Mouse (Mus musculus): ENCODE data around the gene Suds3. TPM values are rescaled to one million over a fixed set of nuclear protein-coding genes. Genes with fewer than 3 reads are reported as not detected.

The Suds3 gene
- polyA plus RNA-seq, 1 experiment from 2014 or later: 106 TPM

- 91% methylated on average over 16 of the region's 16 CpGs for WGBS
- no peak overlapping the region for H3K4me3 ChIP-seq (replicated peaks)
- peaks cover 76% of the 10 kb centered on the region for H3K36me3 ChIP-seq
- H3K9ac ChIP-seq (replicated peaks): no peak overlapping the region
- no peak overlapping the region for H3K4me2 ChIP-seq
- no peak overlapping the region for H3K27ac ChIP-seq
- H3K4me1 ChIP-seq (replicated peaks): peaks cover 7% of the 10 kb centered on the region
- 0 out of 2 replicates have a peak, but pooled peaks cover 2% of the 10 kb centered on the region for H3K9me3 ChIP-seq
- H3K27me3 ChIP-seq: no peaks in the 10 kb centered on the region
- no peak for ATAC-seq (ENCODE audit: insufficient number of reproducible peaks, insufficient read depth, low FRiP score, low TSS enrichment, low read depth)
Measured at GRCm38 (mm10) chr5:117111064-117111773, 4.7 kb downstream of the Suds3 start.

GRCm38 (mm10) chr5:117109522-117109921 is 6.4 kb downstream of the Suds3 start:
- H3K36me3 ChIP-seq: peaks cover 93% of the 10 kb centered on the region
- WGBS: 93% methylated on average over 8 of the region's 8 CpGs

GRCm38 (mm10) chr5:117108731-117109130 is 7.2 kb downstream of the Suds3 start:
- WGBS: 95% methylated on average over 13 of the region's 13 CpGs
- no peak for ATAC-seq (ENCODE audit: insufficient number of reproducible peaks, insufficient read depth, low FRiP score, low TSS enrichment, low read depth)

More at GRCm38 (mm10) chr5:117109522-117109921, 6.4 kb downstream of the Suds3 start:
- Histone ChIP-seq H3K9me3 (0 out of 2 replicates have a peak, but pooled peaks cover 2% of the 10 kb centered on the region), H3K27me3 (no peaks in the 10 kb centered on the region), H3K4me1 (replicated peaks) (peaks cover 7% of the 10 kb centered on the region), H3K27ac (no peak overlapping the region), H3K4me2 (no peak overlapping the region), H3K9ac (replicated peaks) (no peak overlapping the region), H3K4me3 (replicated peaks) (no peak overlapping the region)
- ATAC-seq (ENCODE audit: insufficient number of reproducible peaks, insufficient read depth, low FRiP score, low TSS enrichment, low read depth): no peak

GRCm38 (mm10) chr5:117108292-117108691 is 7.6 kb downstream of the Suds3 start:
- Histone ChIP-seq H3K27me3 (no peaks in the 10 kb centered on the region), H3K4me1 (replicated peaks) (no peaks in the 10 kb centered on the region), H3K4me3 (replicated peaks) (no peak overlapping the region), H3K4me2 (no peak overlapping the region), H3K9me3 (no peaks in the 10 kb centered on the region), H3K27ac (no peak overlapping the region), H3K9ac (replicated peaks) (no peak overlapping the region), H3K36me3 (peaks cover 99% of the 10 kb centered on the region)
- 93% methylated on average over 13 of the region's 13 CpGs for WGBS
- ATAC-seq (ENCODE audit: insufficient number of reproducible peaks, insufficient read depth, low FRiP score, low TSS enrichment, low read depth): no peak

More at GRCm38 (mm10) chr5:117108731-117109130, 7.2 kb downstream of the Suds3 start:
- Histone ChIP-seq H3K4me2 (no peak overlapping the region), H3K4me3 (replicated peaks) (no peak overlapping the region), H3K9ac (replicated peaks) (no peak overlapping the region), H3K4me1 (replicated peaks) (no peaks in the 10 kb centered on the region), H3K36me3 (peaks cover 99% of the 10 kb centered on the region), H3K27me3 (no peaks in the 10 kb centered on the region), H3K9me3 (0 out of 2 replicates have a peak, but pooled peaks cover 2% of the 10 kb centered on the region), H3K27ac (no peak overlapping the region)

- WGBS: 87% methylated on average over 9 of the region's 9 CpGs
Measured at GRCm38 (mm10) chr5:117105761-117106160, 10.2 kb downstream of the Suds3 start.

DNA sequence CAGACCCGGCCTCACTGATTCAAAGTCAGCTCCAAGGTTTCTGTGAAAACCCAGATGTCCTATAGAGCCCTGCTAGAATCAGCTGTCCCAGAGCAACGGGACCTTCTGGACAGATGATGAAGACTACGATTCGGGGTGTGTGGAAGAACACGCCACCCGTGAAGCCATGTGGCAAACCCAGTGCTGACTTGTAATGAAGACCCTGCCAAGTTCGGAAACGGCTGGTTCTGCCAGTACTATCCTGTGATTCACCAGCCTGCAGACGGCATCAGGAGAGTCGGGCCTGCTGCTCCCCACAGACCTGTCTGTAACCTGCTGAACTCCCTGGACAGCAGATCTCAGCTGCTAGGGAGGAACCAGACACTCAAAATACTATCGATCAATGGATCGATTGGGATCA is 11.6 kb downstream of the Suds3 start:
- Histone ChIP-seq H3K9ac (replicated peaks) (no peak overlapping the region), H3K27ac (no peak overlapping the region), H3K9me3 (no peaks in the 10 kb centered on the region), H3K4me3 (replicated peaks) (no peak overlapping the region), H3K36me3 (peaks cover 100% of the 10 kb centered on the region), H3K27me3 (no peaks in the 10 kb centered on the region), H3K4me1 (replicated peaks) (no peaks in the 10 kb centered on the region), H3K4me2 (no peak overlapping the region)
- 93% methylated on average over 12 of the region's 12 CpGs for WGBS
- ATAC-seq (ENCODE audit: insufficient number of reproducible peaks, insufficient read depth, low FRiP score, low TSS enrichment, low read depth): no peak

More at GRCm38 (mm10) chr5:117105761-117106160, 10.2 kb downstream of the Suds3 start:
- H3K36me3 ChIP-seq: peaks cover 99% of the 10 kb centered on the region
- no peak overlapping the region for H3K4me3 ChIP-seq (replicated peaks)
- no peaks in the 10 kb centered on the region for H3K4me1 ChIP-seq (replicated peaks)
- no peak overlapping the region for H3K27ac ChIP-seq
- H3K27me3 ChIP-seq: no peaks in the 10 kb centered on the region
- no peak overlapping the region for H3K9ac ChIP-seq (replicated peaks)
- ATAC-seq (ENCODE audit: insufficient number of reproducible peaks, insufficient read depth, low FRiP score, low TSS enrichment, low read depth): no peak
- no peaks in the 10 kb centered on the region for H3K9me3 ChIP-seq
- no peak overlapping the region for H3K4me2 ChIP-seq

DNA sequence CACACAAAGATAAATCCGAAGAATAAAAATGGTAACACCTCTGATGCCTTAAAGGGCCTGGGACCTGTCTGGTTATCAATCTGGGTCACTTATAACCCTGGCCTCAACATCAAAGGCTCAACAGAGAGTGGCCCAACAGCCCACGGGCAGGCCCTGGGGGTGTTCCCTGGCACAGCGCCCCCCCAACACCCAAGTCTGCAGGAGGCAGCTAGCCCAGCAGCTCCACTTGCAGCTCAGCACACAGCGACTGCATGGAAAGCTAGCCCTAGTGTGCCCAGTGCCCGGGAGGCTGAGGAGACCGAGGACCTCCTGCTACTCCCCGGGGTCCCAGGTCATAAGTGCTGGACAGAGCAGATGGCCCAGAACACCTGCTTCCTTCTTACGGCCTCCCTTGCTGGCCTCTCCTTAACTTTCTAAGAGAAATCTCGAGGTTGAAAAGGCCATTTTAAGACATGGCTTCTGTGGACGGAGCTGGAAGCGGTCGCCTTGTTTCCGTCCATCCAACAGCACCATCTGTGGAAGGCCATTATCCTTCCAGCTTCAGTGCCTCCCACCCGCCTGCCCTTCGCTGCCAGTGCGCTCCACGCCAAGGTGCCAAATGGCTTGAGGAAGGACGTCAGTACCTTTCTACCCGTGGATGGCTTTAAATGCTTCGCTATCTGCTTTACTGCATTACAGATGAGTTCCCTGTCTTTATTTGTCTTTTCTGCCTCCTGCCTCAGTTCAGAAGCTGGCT is 12.6 kb downstream of the Suds3 start:
- H3K4me1 ChIP-seq (replicated peaks): no peaks in the 10 kb centered on the region

GRCm38 (mm10) chr5:117099742-117100141 is 16.2 kb downstream of the Suds3 start:
- 86% methylated on average over 11 of the region's 11 CpGs for WGBS
- H3K27ac ChIP-seq: no peak overlapping the region
- H3K4me1 ChIP-seq (replicated peaks): no peaks in the 10 kb centered on the region
- ATAC-seq (ENCODE audit: insufficient number of reproducible peaks, insufficient read depth, low FRiP score, low TSS enrichment, low read depth): no peak
- H3K4me3 ChIP-seq (replicated peaks): no peak overlapping the region
- no peak overlapping the region for H3K9ac ChIP-seq (replicated peaks)
- H3K4me2 ChIP-seq: no peak overlapping the region
- peaks cover 95% of the 10 kb centered on the region for H3K36me3 ChIP-seq
- no peaks in the 10 kb centered on the region for H3K27me3 ChIP-seq
- H3K9me3 ChIP-seq: no peaks in the 10 kb centered on the region

More for the DNA sequence above, 12.6 kb downstream of the Suds3 start:
- peaks cover 100% of the 10 kb centered on the region for H3K36me3 ChIP-seq
- H3K9me3 ChIP-seq: no peaks in the 10 kb centered on the region
- H3K27me3 ChIP-seq: no peaks in the 10 kb centered on the region
- H3K9ac ChIP-seq (replicated peaks): no peak overlapping the region
- no peak overlapping the region for H3K27ac ChIP-seq
- 90% methylated on average over 20 of the region's 20 CpGs for WGBS
- H3K4me3 ChIP-seq (replicated peaks): no peak overlapping the region
- no peak overlapping the region for H3K4me2 ChIP-seq
- no peak for ATAC-seq (ENCODE audit: insufficient number of reproducible peaks, insufficient read depth, low FRiP score, low TSS enrichment, low read depth)

- Histone ChIP-seq H3K4me3 (replicated peaks) (no peak overlapping the region), H3K4me2 (no peak overlapping the region), H3K27me3 (no peaks in the 10 kb centered on the region), H3K4me1 (replicated peaks) (no peaks in the 10 kb centered on the region), H3K9ac (replicated peaks) (no peak overlapping the region), H3K27ac (no peak overlapping the region), H3K9me3 (no peaks in the 10 kb centered on the region), H3K36me3 (peaks cover 95% of the 10 kb centered on the region)
- ATAC-seq (ENCODE audit: insufficient number of reproducible peaks, insufficient read depth, low FRiP score, low TSS enrichment, low read depth): no peak
- 88% methylated on average over 5 of the region's 5 CpGs for WGBS
Measured at GRCm38 (mm10) chr5:117099008-117099407, 16.9 kb downstream of the Suds3 start.

GRCm38 (mm10) chr5:117096716-117097115 is 19.2 kb downstream of the Suds3 start:
- no peak for ATAC-seq (ENCODE audit: insufficient number of reproducible peaks, insufficient read depth, low FRiP score, low TSS enrichment, low read depth)
- H3K4me2 ChIP-seq: no peak overlapping the region
- H3K27me3 ChIP-seq: no peaks in the 10 kb centered on the region
- H3K36me3 ChIP-seq: peaks cover 95% of the 10 kb centered on the region
- 37% methylated on average over 3 of the region's 3 CpGs for WGBS
- H3K27ac ChIP-seq: no peak overlapping the region
- H3K9me3 ChIP-seq: no peaks in the 10 kb centered on the region
- no peak overlapping the region for H3K9ac ChIP-seq (replicated peaks)
- no peak overlapping the region for H3K4me3 ChIP-seq (replicated peaks)
- no peaks in the 10 kb centered on the region for H3K4me1 ChIP-seq (replicated peaks)

GRCm38 (mm10) chr5:117094431-117094830 is 21.5 kb downstream of the Suds3 start:
- H3K27me3 ChIP-seq: no peaks in the 10 kb centered on the region
- ATAC-seq (ENCODE audit: insufficient number of reproducible peaks, insufficient read depth, low FRiP score, low TSS enrichment, low read depth): no peak

More at GRCm38 (mm10) chr5:117094431-117094830, 21.5 kb downstream of the Suds3 start:
- WGBS: 43% methylated on average over 7 of the region's 7 CpGs
- H3K4me1 ChIP-seq (replicated peaks): peaks cover 5% of the 10 kb centered on the region; the same call in 1 of the 2 replicates
- H3K9ac ChIP-seq (replicated peaks): no peak overlapping the region
- H3K4me2 ChIP-seq: no peak overlapping the region
- peaks cover 82% of the 10 kb centered on the region for H3K36me3 ChIP-seq
- H3K4me3 ChIP-seq (replicated peaks): no peak overlapping the region
- no peaks in the 10 kb centered on the region for H3K9me3 ChIP-seq
- H3K27ac ChIP-seq: no peak overlapping the region
